Mouse (Mus musculus): Measurements from ENCODE around the gene Lsamp.

The Lsamp gene

GRCm38 (mm10) chr16:41467391-41467790 is 1483.2 kb downstream of the Lsamp start:
- in situ Hi-C loops (cut with MboI; ENCODE audit: unreplicated experiment in 2 of 2) = no loop called here

GRCm38 (mm10) chr16:41478694-41479093 is 1494.5 kb downstream of the Lsamp start:
- in situ Hi-C loops (cut with MboI; ENCODE audit: unreplicated experiment in 2 of 2) = no loop called here

DNA sequence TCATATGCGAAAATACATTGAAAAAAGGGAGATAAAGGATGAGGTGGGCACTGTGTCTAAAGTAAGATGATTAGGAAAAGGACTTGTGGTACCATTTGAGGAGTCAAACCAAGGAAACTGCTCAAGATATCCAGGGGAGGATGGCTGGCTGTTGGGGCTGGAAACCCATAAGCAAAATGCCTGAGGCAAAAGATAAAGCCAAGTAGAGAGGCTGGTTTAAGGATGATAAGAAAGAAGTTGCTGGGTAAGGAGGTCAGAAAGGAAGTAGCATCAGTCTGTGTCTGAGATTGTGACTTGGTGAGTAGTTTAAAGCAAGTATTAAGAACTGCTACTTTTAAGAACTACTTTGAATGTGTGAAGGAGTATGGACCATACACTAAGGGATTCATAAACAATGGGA is 1497.7 kb downstream of the Lsamp start:
- in situ Hi-C loops (cut with MboI; ENCODE audit: unreplicated experiment in 2 of 2) = no loop called here

DNA sequence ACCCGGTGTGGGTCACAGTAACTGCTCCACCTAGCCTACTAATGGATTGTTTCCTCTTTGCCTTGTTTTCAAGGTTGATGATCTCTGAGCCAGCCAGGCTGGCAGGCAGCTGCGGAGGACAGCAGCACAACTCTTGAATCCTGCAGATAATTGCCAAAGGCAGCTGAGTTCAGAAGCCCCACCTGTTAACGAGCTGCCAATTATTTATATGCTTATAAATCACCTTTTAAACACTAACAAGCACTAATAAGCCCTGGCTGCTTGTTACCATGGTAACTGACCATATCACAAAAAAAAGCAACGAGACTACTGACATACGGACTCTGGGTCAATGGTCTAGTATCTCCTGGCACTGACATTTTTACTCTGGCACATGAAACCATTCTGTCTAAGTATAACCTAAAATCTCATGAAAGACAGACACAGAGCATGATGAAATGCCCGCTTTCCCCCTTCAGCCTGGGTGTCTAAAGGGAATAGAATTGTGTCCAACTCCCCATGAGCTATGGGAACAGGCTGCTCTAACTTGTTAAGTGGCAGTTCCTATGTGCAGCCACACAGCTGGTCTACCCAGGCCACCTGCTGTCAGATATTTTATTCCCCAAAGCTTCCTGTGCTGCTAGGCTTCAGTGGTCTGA is 1526.9 kb downstream of the Lsamp start:
- in situ Hi-C loops (cut with MboI; ENCODE audit: unreplicated experiment in 2 of 2) = no loop called here

DNA sequence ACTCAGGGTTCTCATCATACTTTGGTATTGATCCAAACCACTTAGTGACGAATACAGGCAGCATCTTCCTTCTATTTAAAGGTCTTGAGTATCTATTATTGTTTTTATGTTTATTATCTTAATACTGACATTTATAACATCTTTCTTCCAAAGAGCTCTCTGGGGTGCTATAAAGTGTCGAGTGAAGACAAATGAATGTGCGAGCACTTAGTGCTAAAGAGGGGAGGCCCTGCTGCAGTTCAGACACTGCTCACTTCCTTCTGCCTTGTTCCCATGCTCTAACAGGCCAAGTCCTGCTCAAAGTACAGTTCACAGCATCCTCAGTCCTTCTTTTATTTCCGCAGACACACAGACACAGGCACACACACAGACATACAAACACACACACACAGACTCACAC is 1537.4 kb downstream of the Lsamp start:
- in situ Hi-C loops (cut with MboI; ENCODE audit: unreplicated experiment in 2 of 2) = no loop called here

DNA sequence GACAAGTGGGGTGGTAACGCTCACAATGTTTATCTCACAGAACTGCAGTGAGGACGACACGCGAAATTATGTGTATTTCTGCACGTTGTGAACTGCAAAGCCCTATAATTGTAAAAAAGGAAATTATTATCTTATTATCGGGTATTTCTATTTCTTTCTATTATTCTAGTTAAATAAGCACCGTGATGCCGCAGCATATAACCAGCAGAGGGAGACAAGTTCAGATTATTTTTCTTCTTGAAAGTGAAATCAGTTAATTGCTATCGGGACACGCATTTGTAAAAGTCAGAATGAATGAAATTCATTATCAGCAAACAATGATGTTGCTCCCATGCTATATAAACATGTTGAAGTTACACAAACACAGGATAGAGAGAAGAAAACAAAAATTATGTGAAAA is 1540.1 kb downstream of the Lsamp start:
- in situ Hi-C loops (cut with MboI; ENCODE audit: unreplicated experiment in 2 of 2) = no loop called here

DNA sequence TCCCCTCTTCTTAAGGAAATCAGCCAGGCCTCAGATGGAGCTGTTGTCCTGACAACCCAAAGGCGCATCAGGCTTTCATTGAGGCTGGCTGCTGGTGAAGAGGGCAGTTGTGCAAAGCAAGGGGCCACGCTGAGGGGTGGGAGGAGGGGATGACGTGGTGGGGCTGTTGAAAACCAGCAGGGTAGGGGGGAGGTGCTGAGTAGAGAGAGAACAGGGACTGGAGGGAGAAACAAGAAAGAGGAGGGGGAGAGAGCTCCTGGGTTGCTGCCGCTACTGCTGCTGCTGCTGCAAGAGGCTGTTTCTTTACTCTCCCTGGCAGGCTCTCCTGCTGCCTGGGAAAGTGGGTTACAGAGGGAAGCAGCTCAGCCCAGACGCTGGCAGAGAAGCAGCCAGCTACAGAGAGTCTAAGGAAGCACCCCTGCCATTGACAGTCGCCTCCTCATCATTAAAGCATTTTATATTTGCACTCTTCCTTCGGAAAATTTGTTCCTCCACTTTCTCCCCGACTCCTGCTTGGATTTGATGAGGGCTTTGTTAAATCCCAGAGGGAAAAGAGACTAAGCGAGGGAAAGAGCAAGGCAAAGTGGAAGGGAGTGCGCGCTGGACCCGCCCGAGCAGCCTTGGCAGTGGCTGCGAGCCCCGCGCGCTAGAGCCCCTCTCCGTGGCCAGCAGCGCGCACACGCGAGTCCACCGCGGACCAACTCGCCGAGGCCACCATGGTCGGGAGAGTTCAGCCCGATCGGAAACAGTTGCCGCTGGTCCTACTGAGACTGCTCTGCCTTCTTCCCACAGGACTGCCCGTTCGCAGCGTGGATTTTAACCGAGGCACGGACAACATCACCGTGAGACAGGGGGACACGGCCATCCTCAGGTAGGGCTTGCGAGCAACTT is 1548.7 kb downstream of the Lsamp start:
- in situ Hi-C loops (cut with MboI; ENCODE audit: unreplicated experiment in 2 of 2) = no loop called here

- in situ Hi-C loops (cut with MboI; ENCODE audit: unreplicated experiment in 2 of 2) = no loop called here
These were observed 1549.5 kb downstream of the Lsamp start for GRCm38 (mm10) chr16:41533686-41534085.

DNA sequence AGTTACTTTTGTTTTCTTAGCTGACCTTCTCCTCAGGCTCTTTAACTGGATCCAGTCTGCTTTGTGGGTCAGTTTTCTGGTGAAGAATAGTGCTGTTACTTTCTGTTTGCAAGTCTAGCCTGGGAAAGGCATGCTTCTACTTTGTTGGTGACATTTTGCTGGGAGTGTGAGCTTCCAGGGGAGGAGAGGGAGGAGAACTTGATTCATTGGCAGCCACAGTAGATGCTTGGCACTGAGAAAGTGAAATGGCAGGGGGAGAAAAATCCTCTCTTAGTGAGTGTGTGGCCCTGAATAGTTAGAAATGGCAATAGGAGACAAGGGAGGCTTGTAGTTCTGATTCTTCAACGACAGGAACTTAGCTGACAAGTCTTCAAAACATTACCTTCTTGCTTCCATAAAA is 1551.6 kb downstream of the Lsamp start:
- in situ Hi-C loops (cut with MboI; ENCODE audit: unreplicated experiment in 2 of 2) = no loop called here

- in situ Hi-C loops (cut with MboI; ENCODE audit: unreplicated experiment in 2 of 2) = no loop called here
These were observed 1558.5 kb downstream of the Lsamp start for GRCm38 (mm10) chr16:41542641-41543040.

DNA sequence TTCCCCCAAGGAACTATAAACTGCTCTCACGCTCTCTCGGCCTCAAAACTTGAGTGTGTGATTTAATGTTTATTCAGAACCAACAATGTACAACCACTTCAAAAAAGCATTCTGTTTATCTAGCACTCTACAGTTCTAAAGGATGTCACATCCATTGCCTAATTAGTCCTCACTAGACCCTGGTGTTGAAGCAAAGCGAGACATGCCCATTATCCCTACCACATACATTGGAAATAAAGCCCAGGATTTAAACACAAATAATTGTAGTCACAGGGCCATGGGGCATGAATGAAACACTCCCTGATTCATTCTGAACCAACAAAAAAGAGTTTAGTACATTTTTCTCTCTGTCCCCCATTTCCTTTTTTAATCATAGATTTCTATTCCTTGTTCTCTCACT is 1567.0 kb downstream of the Lsamp start:
- in situ Hi-C loops (cut with MboI; ENCODE audit: unreplicated experiment in 2 of 2) = no loop called here

- in situ Hi-C loops (cut with MboI; ENCODE audit: unreplicated experiment in 2 of 2) = no loop called here
These were observed 1567.7 kb downstream of the Lsamp start for GRCm38 (mm10) chr16:41551851-41552262.

- in situ Hi-C loops (cut with MboI; ENCODE audit: unreplicated experiment in 2 of 2) = no loop called here
These were observed 1572.9 kb downstream of the Lsamp start for GRCm38 (mm10) chr16:41557104-41557503.

GRCm38 (mm10) chr16:41565233-41565632 is 1581.1 kb downstream of the Lsamp start:
- in situ Hi-C loops (cut with MboI; ENCODE audit: unreplicated experiment in 2 of 2) = no loop called here

DNA sequence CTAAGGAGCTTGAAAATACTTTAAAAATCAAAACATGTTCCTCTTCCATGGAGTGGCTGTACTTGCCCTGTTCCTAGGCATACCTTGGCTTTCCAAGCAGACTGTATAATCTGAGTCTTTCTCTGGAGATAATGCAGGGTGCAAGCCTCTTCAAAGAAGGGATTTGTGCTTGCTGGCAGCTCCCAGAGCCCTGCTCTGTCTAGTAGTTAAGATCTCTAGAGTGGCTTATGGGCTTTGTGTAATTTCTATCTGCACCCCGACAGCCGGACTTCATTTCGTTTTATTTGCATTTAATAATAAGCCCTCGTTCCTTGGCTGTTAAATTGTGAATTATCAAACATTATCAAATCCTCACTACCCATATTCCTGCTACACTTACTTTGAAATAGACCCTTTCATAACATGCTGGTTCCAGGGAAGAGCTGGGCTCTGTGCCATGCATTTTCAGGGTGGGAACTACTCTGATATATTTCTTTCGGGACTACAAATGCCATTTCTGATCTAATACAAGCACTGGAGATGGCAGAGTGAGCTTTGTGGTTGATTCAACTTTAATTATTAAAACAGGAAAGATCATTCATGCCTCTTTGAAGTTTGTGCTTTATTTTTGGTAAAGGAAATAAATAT is 1604.6 kb downstream of the Lsamp start:
- in situ Hi-C loops (cut with MboI; ENCODE audit: unreplicated experiment in 2 of 2) = no loop called here

- in situ Hi-C loops (cut with MboI; ENCODE audit: unreplicated experiment in 2 of 2) = no loop called here
These were observed 1628.1 kb downstream of the Lsamp start for GRCm38 (mm10) chr16:41612229-41612628.

GRCm38 (mm10) chr16:41623871-41624270 is 1639.7 kb downstream of the Lsamp start:
- in situ Hi-C loops (cut with MboI; ENCODE audit: unreplicated experiment in 2 of 2) = no loop called here

DNA sequence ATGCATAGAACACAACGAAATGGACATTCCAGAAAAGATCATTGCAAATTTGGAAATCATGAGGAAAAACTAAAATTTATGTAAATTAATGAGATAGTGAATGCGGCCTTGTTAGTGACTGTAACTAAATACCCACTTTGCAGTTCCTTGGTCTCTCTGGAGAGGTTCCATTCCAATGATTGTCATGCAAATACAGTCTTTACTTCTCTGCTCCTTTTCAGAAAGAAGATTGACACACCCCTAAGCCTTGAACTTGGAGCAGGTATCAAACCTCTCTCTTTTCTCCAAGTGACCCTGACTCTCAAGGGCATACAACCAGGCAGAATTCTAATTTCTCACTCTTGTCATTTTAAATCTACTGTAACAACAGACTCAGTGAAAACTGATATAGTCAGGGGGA is 1649.7 kb downstream of the Lsamp start:
- in situ Hi-C loops (cut with MboI; ENCODE audit: unreplicated experiment in 2 of 2) = no loop called here

GRCm38 (mm10) chr16:41640876-41641275 is 1656.7 kb downstream of the Lsamp start:
- in situ Hi-C loops (cut with MboI; ENCODE audit: unreplicated experiment in 2 of 2) = no loop called here

DNA sequence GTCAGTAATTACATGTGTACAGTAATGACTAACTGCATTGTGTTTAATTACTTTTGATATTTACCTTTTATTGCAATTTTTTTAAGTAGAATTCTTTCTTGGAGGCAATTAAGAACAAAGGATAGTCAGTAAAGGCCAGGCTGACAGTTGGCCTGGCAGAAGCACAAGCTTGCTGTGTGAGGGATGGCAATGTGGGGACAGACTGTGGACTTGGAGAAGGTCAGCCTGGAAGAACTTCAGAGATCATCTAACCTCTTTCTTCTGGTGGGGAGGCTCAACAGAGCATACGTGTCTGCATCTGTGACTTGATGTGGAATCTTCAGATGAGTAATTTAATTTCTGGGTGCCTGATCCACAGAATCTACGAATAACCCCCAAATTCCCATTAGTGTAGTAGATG is 1669.1 kb downstream of the Lsamp start:
- in situ Hi-C loops (cut with MboI; ENCODE audit: unreplicated experiment in 2 of 2) = no loop called here

- in situ Hi-C loops (cut with MboI; ENCODE audit: unreplicated experiment in 2 of 2) = no loop called here
These were observed 1690.3 kb downstream of the Lsamp start for GRCm38 (mm10) chr16:41674316-41675038.

Measured in v-Abl transformed pro-B cells (cell line).